Mouse (Mus musculus) left cerebral cortex, adult 11 months (tissue): ENCODE data around the gene Gne.
A peak's percentile ranks its signal among the peaks of the same experiment; 100 is the strongest.

Source experiments
- DNase-seq: peaks from one replicate; pipeline ENCODE4 v3.0.0; 2022; ENCODE audit warnings: low spot score

Gne gene

DNA sequence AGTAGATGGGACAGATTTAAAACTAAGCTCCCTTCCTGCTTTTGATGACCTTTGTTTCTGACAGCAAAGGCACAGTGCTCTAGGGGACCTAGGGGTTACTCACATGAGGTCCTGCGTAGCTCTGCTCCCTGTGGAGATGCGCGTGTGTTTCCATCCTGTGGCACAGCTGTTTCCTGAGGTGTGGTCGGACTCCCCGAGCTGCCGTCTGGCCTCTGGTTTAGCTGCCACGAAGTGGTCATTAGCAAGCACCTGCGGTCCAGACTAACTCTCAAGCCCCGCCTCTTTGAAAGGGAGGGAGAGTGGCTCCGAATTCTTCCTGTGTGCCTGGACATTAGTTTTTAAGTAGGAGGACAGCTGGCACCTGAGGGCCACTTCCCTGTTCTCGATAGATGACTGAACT, at the start of gene Gne:
Gene Gne, minus strand, starts transcription at position 233 of the 400 bp plus-strand sequence.
- no peak for DNase-seq

DNA sequence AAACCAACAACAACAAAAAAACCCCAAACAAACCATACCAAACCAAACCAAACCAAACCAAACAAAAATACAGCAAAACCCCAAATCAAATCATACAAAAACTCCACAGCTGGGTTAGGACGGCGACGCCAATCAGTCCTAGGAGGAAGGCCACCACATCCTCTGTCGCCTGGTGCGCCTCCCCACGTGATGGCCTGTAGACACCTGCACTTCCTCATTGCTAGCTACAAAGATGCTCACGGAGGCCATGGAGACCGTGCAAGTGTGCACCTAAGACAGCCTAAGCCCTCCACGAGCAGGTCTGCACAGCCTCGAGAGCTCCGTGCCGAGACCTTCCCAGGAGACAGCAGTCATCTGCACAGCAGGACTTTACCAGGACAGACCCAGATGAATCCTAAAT, 42.8 kb upstream of the Gne start:
- DNase-seq: no peak

DNA sequence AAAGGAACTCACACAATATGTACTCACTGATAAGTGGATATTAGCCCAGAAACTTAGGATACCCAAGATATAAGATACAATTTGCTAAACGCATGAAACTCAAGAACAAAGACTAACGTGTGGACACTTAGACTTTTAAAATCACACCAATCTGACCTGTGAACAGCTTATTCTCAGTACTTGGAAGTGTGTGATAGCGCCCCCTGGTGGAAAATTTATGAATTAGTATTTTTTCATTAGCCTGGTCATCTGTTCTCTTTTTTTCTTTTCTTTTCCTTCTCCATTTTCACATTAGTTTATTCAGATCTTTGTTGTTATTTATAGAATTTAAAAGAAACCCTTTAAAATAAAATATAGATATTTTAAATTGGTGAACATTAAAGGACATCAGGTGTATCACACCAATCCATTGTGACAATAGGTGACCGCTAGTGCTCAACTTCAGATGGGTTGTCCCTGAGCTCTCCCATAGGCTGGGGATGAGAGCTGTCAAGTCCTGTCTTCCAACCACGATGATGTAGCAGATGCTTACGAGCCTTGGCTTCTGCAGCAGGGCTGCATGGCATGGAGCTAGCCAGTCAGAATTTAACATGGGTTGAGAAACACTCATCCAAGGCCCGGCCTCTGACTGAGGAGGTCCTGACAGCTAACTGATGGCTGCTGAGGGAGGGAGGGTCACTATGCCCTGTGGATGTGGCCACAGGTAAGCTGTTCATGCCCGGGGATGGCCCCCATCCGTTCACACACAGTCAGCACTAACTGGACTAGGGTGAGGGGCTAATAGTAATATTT, 35.6 kb upstream of the Gne start:
- DNase-seq: peak; percentile 14

DNA sequence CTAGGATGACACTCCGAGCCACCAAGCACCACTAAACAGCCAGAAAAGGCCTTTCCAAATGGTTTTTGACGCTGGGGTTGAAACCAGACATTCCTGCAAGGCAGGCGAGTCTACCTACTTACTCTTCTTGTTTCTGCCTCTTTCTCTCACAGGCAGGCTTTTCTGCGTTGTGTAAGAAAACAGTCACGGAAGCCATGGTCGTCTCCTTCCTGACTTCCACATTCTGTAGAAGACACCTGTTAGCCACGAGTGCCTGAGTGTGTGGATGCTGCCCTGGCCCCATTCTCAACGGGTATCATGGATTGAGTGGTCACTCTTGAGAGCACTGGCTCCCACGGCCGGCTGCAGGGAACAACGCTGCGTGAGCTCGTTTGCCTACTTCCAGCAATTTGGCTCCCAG, 31.1 kb upstream of the Gne start:
- DNase-seq: no peak

DNA sequence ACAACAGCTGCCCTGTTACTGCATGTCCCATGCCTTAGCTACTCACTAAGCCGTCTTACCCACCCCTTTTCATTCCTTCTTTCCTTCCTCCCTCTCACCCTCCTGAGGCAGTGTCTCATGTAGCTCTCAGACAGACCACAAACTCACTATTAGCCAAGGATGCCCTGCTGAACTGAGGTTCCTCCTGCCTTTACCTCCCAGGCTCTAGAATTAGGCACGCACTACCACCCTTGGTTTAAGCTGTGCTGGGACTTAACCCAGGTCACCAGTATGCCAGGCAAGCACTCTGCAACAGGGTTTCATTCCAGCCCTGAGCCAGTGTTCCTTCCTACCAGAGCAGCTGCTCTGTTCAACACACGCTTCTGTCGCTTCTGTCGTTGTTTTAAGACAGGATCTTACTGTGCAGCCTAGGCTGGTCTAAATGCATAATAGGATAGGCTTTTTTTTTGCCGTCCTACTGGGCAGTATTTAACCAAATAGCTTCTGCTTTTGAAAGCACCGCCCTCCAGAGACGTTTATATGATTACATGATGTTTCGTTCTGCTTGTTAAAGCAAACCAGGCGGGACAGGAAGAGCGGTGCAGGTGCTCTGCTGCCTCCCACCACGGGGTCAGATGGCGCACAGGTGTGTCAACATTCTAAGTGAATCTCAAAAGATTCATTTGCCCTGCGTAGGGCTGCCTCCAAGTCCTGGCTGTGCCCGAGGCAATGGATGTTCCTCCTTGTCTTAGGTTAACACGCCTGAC, 29.6 kb upstream of the Gne start:
- no peak for DNase-seq

DNA sequence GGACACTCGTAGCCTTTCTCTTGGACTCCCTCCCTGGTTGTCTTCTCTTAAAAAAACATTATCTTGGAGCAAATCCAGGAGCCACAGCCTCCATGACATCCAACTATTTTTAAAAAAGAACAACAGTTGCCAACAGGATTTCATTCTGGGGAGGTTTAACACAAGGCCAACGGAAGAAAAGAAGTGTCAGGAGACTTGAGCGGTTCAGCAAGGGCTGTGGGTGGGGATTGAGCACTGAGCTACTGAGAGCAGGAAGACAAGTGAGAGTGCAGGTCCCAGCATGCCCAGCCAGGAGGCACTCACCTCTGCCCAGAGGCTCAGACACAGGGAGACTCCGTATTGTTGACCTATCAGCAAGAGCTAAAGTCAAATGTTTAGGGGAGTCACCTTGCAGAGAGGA, 28.8 kb upstream of the Gne start:
- no peak for DNase-seq

DNA sequence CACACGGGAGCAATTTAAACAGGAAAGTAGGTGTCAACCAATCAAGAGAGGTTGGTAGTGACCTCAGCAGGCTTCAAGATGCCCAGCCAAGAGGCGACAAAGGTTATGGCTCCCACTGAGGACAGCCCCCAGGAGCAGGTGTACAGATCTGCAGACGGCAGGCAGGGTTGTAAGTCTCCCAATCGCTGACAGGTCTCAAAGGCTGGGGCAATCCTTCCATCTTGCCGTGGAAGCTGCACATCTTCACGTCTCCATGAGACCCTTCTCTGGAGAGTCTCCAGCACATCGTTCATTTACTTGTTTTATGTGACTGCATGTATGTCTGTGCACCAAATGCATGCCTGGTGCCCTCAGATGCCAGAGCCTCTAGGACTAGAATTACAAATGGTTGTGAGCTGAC, 26.8 kb upstream of the Gne start:
- DNase-seq: no peak

DNA sequence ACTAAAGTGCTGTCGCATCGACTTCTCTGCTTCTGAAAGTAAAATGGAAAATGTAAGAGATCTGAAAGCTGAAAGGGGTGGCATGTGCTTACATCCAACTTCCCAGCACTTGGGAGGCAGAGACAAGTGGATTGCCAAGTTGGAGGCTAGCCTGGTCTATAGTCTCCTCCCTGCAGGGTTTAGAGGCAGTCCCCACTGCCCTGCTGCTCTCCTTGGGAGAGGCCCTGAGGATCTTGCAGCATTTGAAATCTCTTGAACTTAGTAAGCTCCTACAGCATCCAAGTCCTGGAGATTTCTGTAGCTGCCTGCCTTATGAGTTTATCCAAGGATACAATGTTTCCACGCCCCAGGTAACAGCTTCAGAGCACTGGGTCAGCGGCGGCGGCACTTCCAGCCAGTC, 24.3 kb upstream of the Gne start:
- no peak for DNase-seq

DNA sequence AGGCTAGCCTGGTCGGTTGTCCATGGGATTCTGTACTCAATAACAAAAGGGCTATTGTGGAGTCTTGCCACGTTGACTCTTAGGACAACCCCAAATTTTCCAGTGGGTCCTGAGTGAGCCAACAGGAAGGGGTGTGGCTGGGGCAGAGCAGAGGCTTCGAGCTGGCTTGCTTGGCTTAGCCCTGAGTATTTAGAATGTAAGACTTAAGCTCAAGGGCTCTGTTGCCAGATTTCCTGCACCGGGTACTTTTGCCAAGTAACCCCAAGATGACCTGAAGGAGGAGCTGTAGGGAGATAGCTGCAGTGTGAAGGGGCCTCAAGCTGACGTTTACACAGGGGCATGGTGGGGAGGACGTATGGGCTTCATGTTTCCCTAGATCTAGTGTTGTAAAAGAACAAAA, 23.4 kb upstream of the Gne start:
- DNase-seq: no peak

DNA sequence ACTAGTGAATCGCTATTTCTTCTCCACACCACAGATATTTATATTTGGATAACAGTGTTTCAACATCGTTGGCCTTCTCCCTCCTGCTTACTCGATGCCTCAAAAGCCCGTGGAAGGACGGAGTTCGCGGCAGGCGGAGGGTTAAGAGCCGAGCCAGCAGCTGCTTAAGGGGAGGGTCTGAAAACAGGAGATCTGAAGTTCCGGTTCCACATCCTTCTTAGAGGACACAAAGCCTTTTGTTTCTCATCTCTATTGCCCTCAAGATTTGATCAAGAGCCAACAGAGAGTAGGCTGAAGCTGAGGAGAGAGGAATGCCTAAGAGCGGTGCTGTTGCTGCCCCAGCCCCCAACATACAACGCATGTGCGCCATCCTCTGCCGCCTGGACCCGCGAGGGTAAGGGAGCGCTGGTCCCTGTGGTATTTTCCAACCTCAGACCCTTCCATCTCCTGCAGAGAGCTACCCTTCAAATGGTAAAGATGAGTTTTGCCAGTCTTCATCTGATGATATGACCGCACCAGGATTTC, 22.4 kb upstream of the Gne start:
- DNase-seq: no peak

DNA sequence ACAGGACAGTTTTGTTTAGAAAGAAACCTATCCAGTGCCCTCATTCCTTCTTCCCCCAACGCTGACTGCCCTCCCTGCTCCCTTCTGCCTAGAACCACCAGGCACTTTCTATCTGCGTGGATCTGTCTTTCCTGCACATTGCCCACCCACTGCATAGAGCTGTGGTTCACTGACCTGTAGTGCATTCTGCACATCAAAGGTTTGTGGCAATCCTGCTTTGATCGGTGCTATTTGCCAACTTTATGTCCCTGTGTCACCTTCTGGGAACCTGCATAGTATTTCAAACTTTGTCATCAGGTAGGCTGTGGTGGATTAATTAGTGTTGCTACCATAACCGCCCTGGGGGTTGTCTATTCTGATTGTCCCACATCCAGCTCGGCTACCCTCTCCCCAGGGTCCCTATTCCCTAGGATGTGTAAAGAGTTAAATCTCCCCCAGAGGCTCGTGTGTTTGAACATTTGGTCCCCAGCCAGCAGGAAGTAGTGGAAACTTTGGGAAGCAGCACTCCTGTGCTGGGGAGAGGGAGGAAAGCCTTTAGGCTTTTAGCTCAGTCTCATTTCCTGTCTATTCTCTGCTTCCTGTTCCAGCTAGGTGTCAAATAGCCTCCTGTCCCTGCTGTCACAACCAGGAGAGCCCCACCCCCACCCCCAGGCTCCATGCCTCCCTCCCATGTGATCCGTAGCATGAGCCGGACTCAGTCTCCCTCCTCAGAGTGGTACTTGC, 20.4 kb upstream of the Gne start:
- no peak for DNase-seq

DNA sequence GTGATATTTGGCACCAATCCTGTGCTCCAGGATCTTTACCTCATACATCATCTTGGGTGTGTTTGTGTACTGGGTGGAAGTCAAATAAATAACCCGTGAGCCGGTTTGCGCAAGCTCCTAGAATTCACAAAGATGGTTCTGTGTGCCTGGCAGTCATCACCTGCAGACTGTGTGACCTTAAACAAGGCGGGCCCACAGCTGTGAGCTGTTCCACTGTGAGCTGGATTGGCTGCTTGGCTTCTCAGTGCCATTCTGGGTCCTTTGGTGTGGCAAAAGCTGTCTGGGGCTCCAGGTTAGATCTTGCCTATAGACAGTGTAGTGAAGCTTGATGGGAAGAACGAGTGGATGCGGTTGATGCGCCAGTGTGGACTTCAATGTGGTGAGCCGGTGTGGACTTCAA, 19.6 kb upstream of the Gne start:
- DNase-seq: no peak

DNA sequence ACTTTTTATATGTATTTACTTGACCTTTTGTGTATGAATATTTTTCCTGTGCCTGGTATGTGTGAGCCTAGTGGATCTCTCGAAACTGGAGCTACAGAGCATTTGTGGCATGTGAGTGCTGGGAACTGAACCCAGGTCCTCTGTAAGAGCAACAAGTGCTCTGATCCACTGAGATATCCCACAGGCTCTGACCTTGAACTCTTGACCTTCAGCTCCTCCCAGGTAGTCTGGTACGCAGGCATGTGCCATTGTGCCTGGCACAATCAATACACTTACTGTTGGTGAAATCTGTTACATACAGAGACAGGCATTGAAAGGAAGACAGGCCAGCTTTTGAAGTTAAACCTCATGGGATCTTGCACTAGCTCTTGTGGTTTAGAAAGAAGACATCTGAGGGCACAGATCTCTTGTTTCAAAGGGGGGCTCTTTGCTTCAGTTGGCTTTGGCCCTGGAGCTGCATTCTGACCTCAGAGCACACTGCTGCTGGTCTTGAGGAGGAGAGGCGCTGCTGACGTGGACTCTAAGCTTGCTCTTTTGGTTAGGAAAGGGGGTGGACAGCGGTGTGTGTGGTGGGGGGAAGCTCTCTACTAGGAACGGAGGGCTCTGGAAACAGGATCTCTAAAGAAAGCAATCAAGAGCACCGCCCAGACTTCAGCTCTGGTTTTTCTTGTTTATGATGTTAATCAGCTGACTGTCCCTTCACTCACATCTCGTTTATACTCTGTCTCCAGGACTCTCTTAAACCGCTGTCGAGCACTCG, 13.8 kb upstream of the Gne start:
- no peak for DNase-seq

DNA sequence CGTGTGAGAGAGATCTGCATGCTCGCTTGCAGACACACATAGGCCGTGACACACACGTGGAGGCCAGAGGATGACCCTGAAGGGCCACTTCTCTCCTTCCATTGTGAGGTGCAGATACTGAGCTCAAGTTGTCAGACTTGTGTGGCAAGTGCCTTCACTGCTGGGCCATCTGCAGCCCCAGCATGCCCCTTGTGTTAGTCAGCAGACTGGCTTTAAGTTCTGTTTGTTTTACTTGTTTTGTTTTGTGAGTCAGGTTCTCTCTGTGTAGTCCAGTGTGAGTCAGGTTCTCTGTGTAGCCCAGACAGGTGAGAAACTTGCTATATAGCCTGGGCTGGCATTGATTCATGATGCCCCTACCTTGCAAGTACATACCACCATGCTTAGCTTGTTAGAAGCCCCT, 10.5 kb upstream of the Gne start:
- DNase-seq: no peak

DNA sequence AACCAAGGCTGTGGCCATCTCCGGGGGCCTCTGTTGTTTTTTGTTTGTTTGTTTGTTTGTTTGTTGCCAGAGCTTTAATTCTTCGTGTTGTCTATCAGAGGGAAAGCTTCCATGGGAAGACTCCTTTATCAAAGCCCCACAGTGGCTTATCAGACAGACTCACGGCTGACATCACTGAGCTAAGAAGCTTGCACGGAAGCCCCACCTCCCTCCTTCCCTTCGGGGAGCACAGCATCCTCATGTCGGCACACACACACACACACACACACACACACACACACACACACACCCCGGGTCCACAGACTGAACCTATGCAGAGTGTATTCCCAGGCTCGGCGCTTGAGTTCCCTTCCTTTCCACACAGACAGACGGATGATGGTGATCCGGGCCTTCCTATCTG, 8.4 kb upstream of the Gne start:
- DNase-seq: no peak

DNA sequence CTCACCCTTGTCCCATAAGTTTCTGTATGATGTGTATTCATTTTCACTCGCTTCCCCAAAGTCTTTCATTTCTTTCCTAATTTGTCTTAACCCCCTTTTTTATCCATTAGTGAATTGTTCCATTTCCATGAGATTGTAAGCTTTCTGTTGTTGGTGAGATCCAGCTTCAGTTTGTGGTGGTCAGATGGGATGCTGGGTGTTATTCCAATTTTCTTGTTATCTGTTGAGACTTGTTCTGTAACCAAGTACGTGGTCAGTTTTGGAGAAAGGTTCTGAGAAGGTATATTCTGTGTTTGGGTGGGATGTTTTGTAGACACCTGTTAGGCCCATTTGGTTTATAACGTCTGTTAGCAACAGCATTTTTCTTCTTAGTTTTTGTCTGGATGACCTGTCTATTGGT, 1.6 kb upstream of the Gne start:
- no peak for DNase-seq

DNA sequence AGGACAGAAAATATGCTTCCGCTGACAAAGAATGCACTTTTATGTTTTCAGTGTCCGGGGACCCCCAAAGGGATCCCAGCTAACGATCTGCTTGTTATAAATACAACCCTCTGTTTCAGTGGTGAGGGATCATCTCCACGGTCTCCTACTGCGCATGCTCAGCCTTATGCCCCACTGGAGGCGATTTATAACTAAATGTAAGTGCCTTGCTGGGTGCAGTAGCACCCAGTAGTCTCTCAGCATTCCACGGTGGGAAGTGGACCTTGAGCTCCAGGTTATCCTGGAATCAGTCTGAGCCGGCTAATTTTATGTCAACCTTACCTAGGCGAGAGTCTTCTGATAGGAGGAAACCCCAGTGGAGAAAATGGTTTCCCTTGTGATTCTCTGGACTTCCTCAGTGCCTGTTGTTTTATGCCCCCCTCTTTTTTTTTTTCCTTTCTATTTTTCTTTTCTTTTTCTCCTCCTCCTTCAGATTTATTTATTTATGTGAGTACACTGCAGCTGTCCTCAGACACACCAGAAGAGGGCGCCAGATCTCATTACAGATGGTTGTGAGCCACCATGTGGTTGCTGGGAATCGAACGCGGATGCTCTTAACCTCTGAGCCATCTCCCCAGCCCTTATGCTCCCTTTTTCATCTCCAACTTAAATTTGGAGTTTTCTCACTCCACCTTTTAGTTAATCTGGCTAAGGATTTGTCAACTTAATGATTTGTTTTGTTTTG, 787 bp upstream of the Gne start:
- DNase-seq: no peak

DNA sequence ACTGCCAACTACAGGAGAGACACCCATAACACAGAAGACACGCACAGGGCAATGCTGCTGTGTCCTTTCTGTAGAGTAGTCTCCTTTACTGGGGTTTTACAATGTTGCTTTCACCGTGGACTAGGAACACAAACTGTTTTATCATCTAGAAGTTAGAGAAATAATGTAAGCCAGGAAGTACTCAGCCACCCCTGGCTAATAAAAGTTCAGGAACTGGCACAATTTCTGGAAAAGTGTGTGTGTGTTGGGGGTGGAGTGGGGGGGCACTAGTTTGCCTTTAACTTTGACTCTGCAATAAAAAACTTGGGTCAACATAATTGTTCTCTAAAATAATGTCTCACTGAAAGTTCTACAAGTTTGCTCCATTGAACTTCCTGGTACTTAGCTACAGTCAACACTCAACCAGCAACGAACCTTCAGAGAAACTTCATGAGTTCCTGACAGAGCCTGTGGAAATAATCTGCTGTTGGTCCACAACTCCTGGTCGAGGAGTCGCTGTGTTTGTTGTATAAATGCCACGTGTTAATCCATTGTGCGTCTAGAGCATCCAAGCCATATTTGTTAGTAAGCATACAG, 5.5 kb downstream of the Gne start:
- no peak for DNase-seq

DNA sequence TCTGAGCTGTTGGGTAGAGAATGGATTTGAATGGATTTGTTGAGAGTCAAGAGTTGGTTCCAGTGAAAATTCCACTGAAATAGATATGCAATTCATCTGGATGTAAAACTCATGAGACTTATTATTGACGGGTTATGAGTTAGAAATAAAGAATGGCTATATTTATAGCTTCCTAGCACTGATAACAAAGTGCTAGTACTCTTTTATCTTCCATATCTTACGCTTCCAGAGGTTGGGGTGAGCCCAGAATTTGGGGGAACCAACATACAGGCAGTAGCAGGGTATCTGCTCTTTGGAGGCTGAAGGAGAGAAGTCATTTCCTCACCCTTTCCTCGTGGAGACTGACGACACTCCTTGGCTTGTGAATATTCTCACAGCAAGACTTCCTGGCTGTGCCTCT, 9.6 kb downstream of the Gne start:
- no peak for DNase-seq

DNA sequence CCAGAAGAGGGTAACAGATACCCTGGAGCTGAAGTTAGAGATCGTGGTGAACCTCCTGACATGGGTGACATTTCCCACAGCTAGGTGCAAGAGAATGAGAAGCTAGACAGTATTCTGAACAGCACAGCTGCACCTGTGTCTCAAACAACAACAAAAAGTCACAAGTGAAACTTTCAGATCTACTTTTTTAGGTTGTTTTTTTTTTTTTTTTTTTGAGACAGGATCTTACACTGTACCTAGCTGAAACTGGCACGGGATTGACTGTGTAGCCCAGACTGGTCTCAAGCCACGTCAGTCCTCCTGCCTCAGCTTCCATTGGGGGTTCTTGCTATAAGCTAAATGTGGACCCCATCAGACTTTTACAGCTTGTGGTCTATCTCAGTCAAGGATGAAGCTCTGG, 10.2 kb downstream of the Gne start:
- no peak for DNase-seq

DNA sequence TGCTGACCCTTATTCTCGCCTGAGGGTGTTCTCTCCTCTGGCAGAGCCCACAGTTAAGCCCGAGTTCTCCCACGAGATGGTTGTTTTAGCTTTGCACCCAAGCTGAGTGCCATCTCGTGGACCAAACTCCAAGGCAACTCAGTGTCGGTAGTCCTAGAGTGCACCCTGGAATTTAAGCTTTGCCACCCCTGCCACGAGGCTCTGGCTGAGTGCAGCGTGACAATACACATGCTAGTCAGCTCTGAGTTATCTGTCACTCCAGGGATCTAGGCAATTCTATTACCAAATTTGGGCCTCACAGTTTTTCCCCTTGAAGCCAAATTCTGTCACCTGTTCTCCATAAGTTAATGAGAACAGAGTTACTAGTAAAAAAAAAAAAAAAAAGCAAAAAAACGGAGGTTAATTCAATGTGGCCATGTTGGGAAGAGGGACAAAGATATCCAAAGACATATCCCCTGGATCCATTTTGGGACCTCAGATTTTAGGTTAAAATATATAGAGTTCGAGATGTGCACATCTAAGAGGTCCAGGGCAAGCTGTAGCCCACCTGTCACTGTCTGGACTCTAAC, 11.0 kb downstream of the Gne start:
- DNase-seq: no peak
